Mouse (Mus musculus): Measurements from ENCODE around the gene Mlip. TPM values are rescaled to one million over a fixed set of nuclear protein-coding genes. Genes with fewer than 3 reads are reported as not detected.

Gene Mlip
- polyA plus RNA-seq, 1 experiment, result not detected

DNA sequence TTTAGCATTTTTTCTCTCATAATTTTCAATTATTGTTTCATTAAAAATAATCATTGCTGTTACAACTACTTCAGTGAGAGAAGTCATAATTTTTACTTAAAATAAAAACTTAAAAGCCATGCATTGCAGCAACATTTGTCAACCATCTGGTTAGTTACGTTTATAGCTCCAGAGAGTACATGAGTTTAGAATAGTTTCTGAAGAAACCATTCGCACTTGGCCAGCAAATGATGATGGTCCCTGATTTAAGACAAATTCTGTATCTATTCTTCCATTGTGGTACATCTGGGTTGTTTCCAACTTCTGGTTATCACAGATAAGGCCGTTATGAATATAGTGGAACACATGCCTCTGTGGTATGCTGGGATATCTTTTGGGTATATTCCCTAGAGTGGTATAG, 98.3 kb downstream of the Mlip start:
- no peaks in the 10 kb centered on the region for H3K4me1 ChIP-seq
- H3K4me3 ChIP-seq (replicated peaks), result no peak overlapping the region
- no peaks in the 10 kb centered on the region for H3K9me3 ChIP-seq
- H3K27me3 ChIP-seq (replicated peaks), result no peaks in the 10 kb centered on the region
- TF ChIP-seq FLI1 (IDR thresholded peaks at IDR 0.05; ENCODE audit: low read length) (no peak), GATA1 (IDR thresholded peaks at IDR 0.05; ENCODE audit: borderline replicate concordance, low read length) (no peak)
- no peaks in the 10 kb centered on the region for H3K36me3 ChIP-seq (replicated peaks; ENCODE audit: low read length)

DNA sequence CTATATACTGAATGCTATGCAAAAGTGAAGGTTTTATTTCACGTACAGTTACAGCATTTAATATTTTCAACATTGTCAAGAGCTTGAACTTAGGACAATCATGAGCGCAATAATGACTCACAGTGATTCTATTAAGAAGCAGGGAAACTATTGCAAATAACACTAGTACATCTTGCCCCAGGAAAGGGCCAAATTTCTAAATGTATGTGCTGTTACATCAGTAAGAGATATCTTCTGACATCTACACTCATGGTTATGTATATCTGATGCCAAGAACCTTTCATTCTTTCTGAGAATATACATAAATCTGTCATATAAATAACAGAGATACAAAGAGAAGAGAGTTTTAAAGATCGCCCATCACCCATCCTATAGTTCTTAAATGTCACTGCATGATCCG, 100.0 kb downstream of the Mlip start:
- Histone ChIP-seq H3K36me3 (replicated peaks; ENCODE audit: low read length) (no peaks in the 10 kb centered on the region), H3K4me1 (no peaks in the 10 kb centered on the region), H3K9me3 (no peaks in the 10 kb centered on the region), H3K4me3 (replicated peaks) (no peak overlapping the region), H3K27me3 (replicated peaks) (no peaks in the 10 kb centered on the region)
- no peak for TF ChIP-seq FLI1 (IDR thresholded peaks at IDR 0.05; ENCODE audit: low read length)
- TF ChIP-seq GATA1 (IDR thresholded peaks at IDR 0.05; ENCODE audit: borderline replicate concordance, low read length), result no peak

DNA sequence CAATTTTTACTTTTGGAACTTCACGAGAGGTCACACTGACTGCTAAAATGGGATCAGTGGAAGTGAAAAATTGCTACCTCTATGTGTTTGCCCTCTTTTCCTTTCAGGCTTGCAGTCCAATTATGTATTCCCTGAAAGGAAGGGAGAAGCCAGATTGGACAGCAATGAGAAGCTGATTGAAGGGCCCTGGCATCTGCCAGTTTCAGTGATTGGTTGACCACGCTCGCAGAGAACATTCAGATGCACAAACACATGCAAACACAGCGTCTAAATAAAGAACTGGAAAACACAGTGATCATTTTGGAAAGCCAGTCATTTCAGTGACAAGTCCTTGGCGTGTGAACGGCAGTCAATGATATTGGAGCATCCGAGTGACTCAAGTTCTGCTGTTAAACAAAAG, 100.6 kb downstream of the Mlip start:
- TF ChIP-seq FLI1 (IDR thresholded peaks at IDR 0.05; ENCODE audit: low read length) (no peak), GATA1 (IDR thresholded peaks at IDR 0.05; ENCODE audit: borderline replicate concordance, low read length) (no peak)
- Histone ChIP-seq H3K27me3 (replicated peaks) (no peaks in the 10 kb centered on the region), H3K4me3 (replicated peaks) (no peak overlapping the region), H3K36me3 (replicated peaks; ENCODE audit: low read length) (no peaks in the 10 kb centered on the region), H3K4me1 (no peaks in the 10 kb centered on the region), H3K9me3 (no peaks in the 10 kb centered on the region)

GRCm38 (mm10) chr9:77251511-77252112, 101.2 kb downstream of the Mlip start:
- no peak overlapping the region for H3K4me3 ChIP-seq (replicated peaks)
- TF ChIP-seq FLI1 (IDR thresholded peaks at IDR 0.05; ENCODE audit: low read length), result no peak
- no peaks in the 10 kb centered on the region for H3K4me1 ChIP-seq
- no peaks in the 10 kb centered on the region for H3K36me3 ChIP-seq (replicated peaks; ENCODE audit: low read length)
- H3K27me3 ChIP-seq (replicated peaks), result no peaks in the 10 kb centered on the region
- no peaks in the 10 kb centered on the region for H3K9me3 ChIP-seq

DNA sequence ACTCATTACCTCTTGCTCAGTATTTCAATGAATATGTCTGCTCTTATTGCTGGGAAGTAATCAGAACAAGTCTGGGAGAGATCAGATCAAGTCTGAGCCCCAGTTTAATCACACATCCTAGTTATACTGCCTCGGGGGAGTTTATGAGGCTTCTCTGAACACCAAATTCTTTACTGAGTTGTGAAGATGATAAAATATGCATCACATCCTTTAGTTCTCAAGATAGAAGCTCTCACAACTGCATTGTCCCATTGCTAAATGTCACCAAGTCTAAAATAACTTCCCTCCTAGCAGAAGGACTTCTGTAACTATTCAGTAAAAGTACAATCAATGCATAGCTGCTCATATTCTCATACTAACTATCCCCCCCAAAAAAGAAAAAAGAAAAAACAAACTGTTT, 154.5 kb downstream of the Mlip start:
- Histone ChIP-seq H3K4me3 (replicated peaks) (no peak overlapping the region), H3K4me1 (no peaks in the 10 kb centered on the region), H3K36me3 (replicated peaks; ENCODE audit: low read length) (no peaks in the 10 kb centered on the region), H3K27me3 (replicated peaks) (no peaks in the 10 kb centered on the region), H3K9me3 (peaks cover 7% of the 10 kb centered on the region)
- TF ChIP-seq GATA1 (IDR thresholded peaks at IDR 0.05; ENCODE audit: borderline replicate concordance, low read length) (no peak), FLI1 (IDR thresholded peaks at IDR 0.05; ENCODE audit: low read length) (no peak)

GRCm38 (mm10) chr9:77179486-77179885, 173.3 kb downstream of the Mlip start:
- Histone ChIP-seq H3K27me3 (replicated peaks) (no peaks in the 10 kb centered on the region), H3K9me3 (no peaks in the 10 kb centered on the region), H3K36me3 (replicated peaks; ENCODE audit: low read length) (no peaks in the 10 kb centered on the region), H3K4me3 (replicated peaks) (no peak overlapping the region), H3K4me1 (no peaks in the 10 kb centered on the region)
- no peak for TF ChIP-seq GATA1 (IDR thresholded peaks at IDR 0.05; ENCODE audit: borderline replicate concordance, low read length)
- TF ChIP-seq FLI1 (IDR thresholded peaks at IDR 0.05; ENCODE audit: low read length), result no peak

- peaks cover 8% of the 10 kb centered on the region for H3K4me1 ChIP-seq
- TF ChIP-seq FLI1 (IDR thresholded peaks at IDR 0.05; ENCODE audit: low read length) (no peak), GATA1 (IDR thresholded peaks at IDR 0.05; ENCODE audit: borderline replicate concordance, low read length) (no peak)
- H3K9me3 ChIP-seq, result no peaks in the 10 kb centered on the region
Observed at GRCm38 (mm10) chr9:77175870-77176269, 176.9 kb downstream of the Mlip start.

DNA sequence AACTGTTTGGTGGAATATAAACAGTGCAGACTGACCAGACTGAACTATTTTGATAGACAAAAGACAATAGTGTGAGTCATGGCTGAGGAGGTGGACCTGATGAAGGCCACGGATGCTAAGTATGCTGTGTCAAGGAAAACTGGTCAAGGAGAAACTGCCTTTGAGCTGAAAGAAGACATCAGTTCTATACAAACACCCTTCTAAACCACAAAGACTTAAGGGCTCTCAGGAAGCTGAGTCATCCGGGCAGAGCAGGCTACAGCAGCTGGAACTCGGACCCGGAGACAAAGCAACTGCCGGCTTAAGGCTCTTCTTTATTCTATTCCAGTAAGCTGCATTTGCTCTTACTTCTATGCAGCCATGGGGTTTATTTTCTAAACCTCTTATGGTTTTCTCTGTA, 180.7 kb downstream of the Mlip start:
- TF ChIP-seq GATA1 (IDR thresholded peaks at IDR 0.05; ENCODE audit: borderline replicate concordance, low read length) (no peak), FLI1 (IDR thresholded peaks at IDR 0.05; ENCODE audit: low read length) (no peak)
- H3K4me3 ChIP-seq (replicated peaks), result peak overlapping the region; percentile 42
- H3K27me3 ChIP-seq (replicated peaks), result no peaks in the 10 kb centered on the region
- no peaks in the 10 kb centered on the region for H3K9me3 ChIP-seq
- peaks cover 8% of the 10 kb centered on the region for H3K4me1 ChIP-seq
- no peaks in the 10 kb centered on the region for H3K36me3 ChIP-seq (replicated peaks; ENCODE audit: low read length)

More at GRCm38 (mm10) chr9:77175870-77176269, 176.9 kb downstream of the Mlip start:
- no peaks in the 10 kb centered on the region for H3K36me3 ChIP-seq (replicated peaks; ENCODE audit: low read length)
- no peaks in the 10 kb centered on the region for H3K27me3 ChIP-seq (replicated peaks)
- no peak overlapping the region for H3K4me3 ChIP-seq (replicated peaks)

- TF ChIP-seq GATA1 (IDR thresholded peaks at IDR 0.05; ENCODE audit: borderline replicate concordance, low read length) (no peak), FLI1 (IDR thresholded peaks at IDR 0.05; ENCODE audit: low read length) (no peak)
- H3K27me3 ChIP-seq (replicated peaks), result no peaks in the 10 kb centered on the region
- H3K4me1 ChIP-seq, result no peaks in the 10 kb centered on the region
- H3K36me3 ChIP-seq (replicated peaks; ENCODE audit: low read length), result no peaks in the 10 kb centered on the region
- H3K9me3 ChIP-seq, result no peaks in the 10 kb centered on the region
- H3K4me3 ChIP-seq (replicated peaks), result no peak overlapping the region
Observed at GRCm38 (mm10) chr9:77165877-77166276, 186.9 kb downstream of the Mlip start.

DNA sequence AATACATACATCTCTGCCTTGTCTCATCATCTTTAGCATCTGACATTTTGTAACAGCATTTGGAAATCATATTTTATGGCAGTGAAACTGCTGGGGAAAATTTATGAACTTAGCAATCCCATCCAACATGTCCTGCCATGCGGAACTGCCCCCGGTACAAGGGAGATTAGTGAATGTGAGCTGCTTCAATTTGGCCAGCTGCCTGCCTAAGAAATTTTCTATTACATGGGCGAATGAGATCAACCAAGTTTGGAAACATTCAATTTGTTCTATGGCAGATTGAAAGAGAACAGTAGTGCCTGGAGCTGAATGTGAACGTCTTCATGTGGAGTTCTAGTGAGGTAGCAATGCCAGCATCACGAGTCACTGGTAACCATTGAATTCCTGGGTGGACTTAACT, 191.0 kb downstream of the Mlip start:
- Histone ChIP-seq H3K36me3 (replicated peaks; ENCODE audit: low read length) (no peaks in the 10 kb centered on the region), H3K4me3 (replicated peaks) (no peak overlapping the region), H3K4me1 (no peaks in the 10 kb centered on the region), H3K9me3 (no peaks in the 10 kb centered on the region), H3K27me3 (replicated peaks) (no peaks in the 10 kb centered on the region)
- no peak for TF ChIP-seq GATA1 (IDR thresholded peaks at IDR 0.05; ENCODE audit: borderline replicate concordance, low read length)
- no peak for TF ChIP-seq FLI1 (IDR thresholded peaks at IDR 0.05; ENCODE audit: low read length)
